Mouse (Mus musculus) myocyte (in vitro differentiated cells): ENCODE data around the gene Sfrp5. TPM values are rescaled to one million over a fixed set of nuclear protein-coding genes. Genes with fewer than 3 reads are reported as not detected.

Experiments used
- H3K27me3 ChIP-seq: one replicate; pipeline ENCODE4 v1.6.1; 2011; ENCODE audit not compliant: control insufficient read depth, insufficient read depth, insufficient read length
- H3K36me3 ChIP-seq: one replicate; pipeline ENCODE4 v1.6.1; 2011; ENCODE audit not compliant: control insufficient read depth, insufficient read depth
- H3K4me2 ChIP-seq: one replicate; pipeline ENCODE4 v1.6.1; 2011; ENCODE audit warnings: low read depth, control low read depth
- H3K4me3 ChIP-seq: one replicate; pipeline ENCODE4 v1.5.1; 2011; ENCODE audit warnings: mild to moderate bottlenecking, control low read depth, moderate library complexity
- H3K79me2 ChIP-seq: one replicate; pipeline ENCODE4 v1.6.1; 2011; ENCODE audit not compliant: control insufficient read depth, insufficient read depth
- H3ac ChIP-seq: one replicate; pipeline ENCODE4 v1.6.1; 2011; ENCODE audit not compliant: control insufficient read depth, insufficient read length
- CEBPB ChIP-seq: IDR thresholded peaks from 2 replicates; pipeline ENCODE4 v1.6.1; 2011; ENCODE audit warnings: mild to moderate bottlenecking, moderate library complexity; ENCODE audit not compliant: poor library complexity, insufficient read depth, severe bottlenecking
- E2F4 ChIP-seq: IDR thresholded peaks from one replicate; pipeline ENCODE4 v1.6.1; 2011; ENCODE audit warnings: mild to moderate bottlenecking, control low read depth, moderate library complexity; ENCODE audit not compliant: insufficient read depth
- MAX ChIP-seq: IDR thresholded peaks from one replicate; pipeline ENCODE4 v1.6.1; 2011; ENCODE audit warnings: low read depth, mild to moderate bottlenecking, control low read depth
- MYOD1 ChIP-seq, 3 experiments: IDR thresholded peaks; one replicate each; pipeline ENCODE4 v1.6.1; 2011; ENCODE audit warnings: control low read depth in 2 of 3, low read depth in 2 of 3, mild to moderate bottlenecking in 2 of 3, moderate library complexity in 1 of 3; ENCODE audit not compliant: insufficient read length in 2 of 3, control insufficient read depth in 1 of 3
- MYOG ChIP-seq, 3 experiments: IDR thresholded peaks; one replicate each; pipeline ENCODE4 v1.6.1; 2011; ENCODE audit warnings: control low read depth in 2 of 3, low read depth in 2 of 3, mild to moderate bottlenecking in 2 of 3; ENCODE audit not compliant: insufficient read length in 2 of 3, control insufficient read depth in 1 of 3, insufficient read depth in 1 of 3
- POLR2A ChIP-seq: IDR thresholded peaks from one replicate; pipeline ENCODE4 v1.6.1; 2011; ENCODE audit warnings: low read depth, mild to moderate bottlenecking, control low read depth, moderate library complexity; ENCODE audit not compliant: insufficient read length
- POLR2AphosphoS2 ChIP-seq: IDR thresholded peaks from one replicate; pipeline ENCODE4 v1.6.1; 2011; ENCODE audit warnings: low read depth, control low read depth; ENCODE audit not compliant: insufficient read length
- REST ChIP-seq: IDR thresholded peaks from one replicate; pipeline ENCODE4 v1.6.1; 2011; ENCODE audit warnings: mild to moderate bottlenecking, control low read depth, moderate library complexity; ENCODE audit not compliant: insufficient read depth, insufficient read length
- SRF ChIP-seq: IDR thresholded peaks from one replicate; pipeline ENCODE4 v1.6.1; 2011; ENCODE audit warnings: low read depth; ENCODE audit not compliant: control insufficient read depth, insufficient read length
- TCF12 ChIP-seq: IDR thresholded peaks from one replicate; pipeline ENCODE4 v1.6.1; 2011; ENCODE audit warnings: mild to moderate bottlenecking, control low read depth; ENCODE audit not compliant: poor library complexity, insufficient read depth, severe bottlenecking
- TCF3 ChIP-seq: IDR thresholded peaks from one replicate; pipeline ENCODE4 v1.6.1; 2011; ENCODE audit warnings: low read depth, control low read depth; ENCODE audit not compliant: insufficient read length
- USF1 ChIP-seq: IDR thresholded peaks from one replicate; pipeline ENCODE4 v1.6.1; 2011; ENCODE audit warnings: low read depth, mild to moderate bottlenecking, control low read depth, moderate library complexity
- polyA plus RNA-seq: library from polyadenylated mRNA; unstranded; fragments of >200 nt; fragmentation: generic; extraction: Trizol; gene quantifications from one replicate; pipeline ENCODE4 v1.2.1, GENCODE M21; 2012; ENCODE audit warnings: missing spikeins

Sfrp5 gene
- polyA plus RNA-seq, 1 experiment: 0.04 TPM

DNA sequence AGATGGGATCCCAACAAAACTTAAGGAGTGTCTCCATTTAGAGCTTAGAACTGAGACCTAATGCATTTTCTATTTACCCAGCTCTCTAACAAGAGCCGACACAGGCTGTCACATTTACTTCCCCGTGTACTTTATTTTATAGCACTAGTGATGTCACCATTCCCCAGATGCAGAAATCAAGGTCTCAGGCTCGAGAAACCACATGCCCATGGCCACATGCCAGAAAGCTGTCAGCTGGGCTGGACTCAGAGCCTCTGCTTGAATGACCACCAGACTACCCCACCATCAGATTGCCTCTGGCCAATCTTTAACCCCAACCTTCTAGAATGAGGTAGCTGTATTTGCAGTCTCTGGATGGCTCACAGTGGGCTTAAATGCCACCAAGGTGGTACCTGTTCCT lies 41.3 kb upstream of the Sfrp5 start:
- Histone ChIP-seq H3K4me3 (no peak overlapping the region), H3K27me3 (peaks cover 10% of the 10 kb centered on the region), H3K36me3 (no peaks in the 10 kb centered on the region), H3ac (no peak overlapping the region), H3K4me2 (no peak overlapping the region), H3K79me2 (no peaks in the 10 kb centered on the region)
- TF ChIP-seq POLR2AphosphoS2 (no peak), MYOG (IDR thresholded peaks at IDR 0.05; ENCODE audit: control insufficient read depth in 1 of 3, insufficient read depth in 1 of 3, insufficient read length in 2 of 3, low read depth in 2 of 3) (no peak), TCF3 (no peak), TCF12 (no peak), POLR2A (no peak), SRF (no peak), REST (no peak), CEBPB (no peak), E2F4 (no peak)

DNA sequence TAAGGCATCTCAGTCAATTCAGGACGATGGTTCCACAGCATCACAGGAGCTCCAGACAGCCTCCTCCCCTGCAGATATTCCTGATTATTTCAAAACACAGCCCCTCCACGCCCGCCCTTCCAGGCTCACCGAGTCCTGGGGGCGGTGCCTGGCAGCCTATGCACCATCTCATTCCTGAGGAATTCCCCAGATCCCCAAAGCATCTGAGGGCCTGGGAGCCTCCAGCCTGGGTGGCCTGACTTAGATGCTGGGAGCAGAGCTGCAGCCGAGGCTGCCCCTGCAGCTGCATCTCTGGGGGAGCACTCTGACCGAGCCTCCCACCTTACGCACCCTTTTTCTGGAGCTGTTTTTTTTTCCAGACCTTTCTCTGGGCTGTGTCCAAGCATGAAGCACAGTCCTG lies 38.8 kb upstream of the Sfrp5 start:
- Histone ChIP-seq H3K27me3 (no peaks in the 10 kb centered on the region), H3K79me2 (no peaks in the 10 kb centered on the region), H3K36me3 (no peaks in the 10 kb centered on the region), H3ac (no peak overlapping the region), H3K4me3 (no peak overlapping the region), H3K4me2 (no peak overlapping the region)
- TF ChIP-seq TCF3 (no peak), MAX (no peak), REST (no peak), MYOD1 (IDR thresholded peaks at IDR 0.05; ENCODE audit: control insufficient read depth in 1 of 3, insufficient read length in 2 of 3, low read depth in 2 of 3) (no peak), CEBPB (no peak), POLR2A (no peak), POLR2AphosphoS2 (no peak), USF1 (no peak), MYOG (IDR thresholded peaks at IDR 0.05; ENCODE audit: control insufficient read depth in 1 of 3, insufficient read depth in 1 of 3, insufficient read length in 2 of 3, low read depth in 2 of 3) (no peak), TCF12 (no peak), E2F4 (no peak), SRF (no peak)

DNA sequence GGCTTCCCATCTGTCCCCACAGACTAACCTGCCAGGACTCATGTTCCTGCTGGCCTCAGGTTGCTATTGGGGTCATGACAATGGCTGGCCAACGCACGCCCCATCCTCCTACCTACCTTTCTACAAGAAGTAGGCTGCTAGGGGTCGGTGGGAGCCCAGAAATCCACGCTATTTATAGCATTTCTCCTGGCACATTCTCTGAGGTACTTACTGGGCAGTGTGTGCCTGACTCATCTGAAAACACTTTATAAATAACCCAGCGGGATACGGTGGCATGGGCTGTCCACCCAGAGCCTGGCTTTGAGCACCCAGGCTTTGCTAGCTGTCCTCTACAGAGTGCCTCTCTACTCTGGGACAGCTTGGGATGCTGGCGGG lies 36.3 kb upstream of the Sfrp5 start:
- no peak overlapping the region for H3K4me3 ChIP-seq
- TF ChIP-seq SRF: no peak
- TF ChIP-seq POLR2A: no peak
- TF ChIP-seq MYOD1 (IDR thresholded peaks at IDR 0.05; ENCODE audit: control insufficient read depth in 1 of 3, insufficient read length in 2 of 3, low read depth in 2 of 3): no peak
- no peak for TF ChIP-seq USF1
- TF ChIP-seq CEBPB: no peak
- TF ChIP-seq MAX: no peak
- no peak for TF ChIP-seq TCF12
- TF ChIP-seq REST: no peak
- TF ChIP-seq E2F4: no peak
- no peak for TF ChIP-seq POLR2AphosphoS2
- TF ChIP-seq TCF3: no peak
- no peak for TF ChIP-seq MYOG (IDR thresholded peaks at IDR 0.05; ENCODE audit: control insufficient read depth in 1 of 3, insufficient read depth in 1 of 3, insufficient read length in 2 of 3, low read depth in 2 of 3)
- no peaks in the 10 kb centered on the region for H3K79me2 ChIP-seq
- no peak overlapping the region for H3ac ChIP-seq
- peak overlapping the region; percentile 38 for H3K4me2 ChIP-seq
- H3K36me3 ChIP-seq: no peaks in the 10 kb centered on the region
- no peaks in the 10 kb centered on the region for H3K27me3 ChIP-seq

DNA sequence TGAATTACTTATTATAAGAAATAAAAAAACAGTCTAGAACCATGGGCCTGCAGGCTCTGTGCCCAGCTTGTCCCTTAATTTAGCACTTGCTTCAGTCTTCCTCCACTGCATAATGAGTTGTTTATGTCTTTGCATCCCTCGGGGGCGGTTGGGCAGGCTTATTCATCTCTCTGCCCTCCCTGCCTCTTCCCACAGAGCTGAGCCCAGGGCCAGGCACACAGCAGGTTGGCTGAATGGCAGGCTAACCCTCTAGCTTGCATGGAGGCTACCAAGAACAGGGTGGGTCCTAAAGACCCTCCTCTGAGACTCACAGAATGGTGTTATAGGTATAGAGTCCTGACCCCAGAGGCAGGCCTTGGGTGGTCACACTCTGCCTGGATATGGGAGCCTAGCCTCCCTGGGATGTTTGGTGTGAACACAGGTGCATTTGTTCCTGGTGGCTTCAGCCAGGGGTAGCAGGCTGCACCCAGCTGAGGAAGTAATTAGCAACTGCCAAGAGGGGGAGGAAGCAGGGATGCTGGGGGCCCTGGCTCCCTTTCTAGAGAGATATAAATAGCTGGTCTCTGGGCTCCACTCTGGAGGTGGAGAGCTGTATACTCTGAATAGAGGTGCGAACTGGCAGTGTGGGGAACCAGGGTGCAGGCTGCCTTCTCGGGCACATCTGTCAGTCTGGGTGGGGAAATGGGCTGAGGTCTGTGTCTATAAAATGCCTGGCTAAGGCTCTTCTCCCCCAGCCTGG lies 35.7 kb upstream of the Sfrp5 start:
- H3K4me2 ChIP-seq: peak overlapping the region; percentile 38
- no peaks in the 10 kb centered on the region for H3K27me3 ChIP-seq
- H3K4me3 ChIP-seq: no peak overlapping the region
- H3K36me3 ChIP-seq: no peaks in the 10 kb centered on the region
- H3ac ChIP-seq: no peak overlapping the region
- H3K79me2 ChIP-seq: no peaks in the 10 kb centered on the region
- TF ChIP-seq USF1: no peak
- TF ChIP-seq POLR2A: no peak
- no peak for TF ChIP-seq TCF3
- no peak for TF ChIP-seq E2F4
- TF ChIP-seq MYOD1 (IDR thresholded peaks at IDR 0.05; ENCODE audit: control insufficient read depth in 1 of 3, insufficient read length in 2 of 3, low read depth in 2 of 3): no peak
- TF ChIP-seq CEBPB: no peak
- TF ChIP-seq TCF12: no peak
- no peak for TF ChIP-seq MYOG (IDR thresholded peaks at IDR 0.05; ENCODE audit: control insufficient read depth in 1 of 3, insufficient read depth in 1 of 3, insufficient read length in 2 of 3, low read depth in 2 of 3)
- TF ChIP-seq MAX: no peak
- no peak for TF ChIP-seq POLR2AphosphoS2
- no peak for TF ChIP-seq SRF
- no peak for TF ChIP-seq REST
